Mouse (Mus musculus) thymus, adult 2 months (tissue): ENCODE data around the gene Celf1. TPM values are rescaled to one million over a fixed set of nuclear protein-coding genes. Genes with fewer than 3 reads are reported as not detected.
"Not testable (repeated sequence)": the region's sequence is repeated elsewhere in the genome, so short reads cannot be mapped to it uniquely, and the experiment has no call there.

Source experiments
- DNase-seq: peaks from one replicate; pipeline ENCODE4 v3.0.0; 2021
- H3K27ac ChIP-seq: fragments of 200-500 bp; 2 replicates; pipeline ENCODE4 v1.5.1; 2012; ENCODE audit warnings: low read length, control low read depth; ENCODE audit not compliant: control insufficient read depth, insufficient read depth
- H3K27me3 ChIP-seq: fragments of 200-500 bp; 2 replicates; pipeline ENCODE4 v1.6.1; 2012; ENCODE audit warnings: mild to moderate bottlenecking, low read length, moderate library complexity, mixed read lengths; ENCODE audit not compliant: control insufficient read depth, insufficient read depth
- H3K36me3 ChIP-seq: fragments of 200-500 bp; 2 replicates; pipeline ENCODE4 v1.6.1; 2012; ENCODE audit warnings: mild to moderate bottlenecking, low read length, moderate library complexity; ENCODE audit not compliant: control insufficient read depth, insufficient read depth
- H3K4me1 ChIP-seq: fragments of 200-500 bp; replicated peaks from 2 replicates; pipeline ENCODE4 v1.6.1; 2012; ENCODE audit warnings: low read length; ENCODE audit not compliant: control insufficient read depth, insufficient read depth
- H3K4me3 ChIP-seq: fragments of 200-500 bp; 2 replicates; pipeline ENCODE4 v1.5.1; 2012; ENCODE audit warnings: mild to moderate bottlenecking, low read length, control low read depth, moderate library complexity; ENCODE audit not compliant: control insufficient read depth, insufficient read depth
- CTCF ChIP-seq: fragments of 200-500 bp; IDR thresholded peaks from 2 replicates; pipeline ENCODE4 v1.5.1; 2012; ENCODE audit warnings: mild to moderate bottlenecking, control low read depth, low read length, moderate library complexity, borderline replicate concordance; ENCODE audit not compliant: control insufficient read depth, poor library complexity, insufficient read depth; ENCODE audit errors: extremely low read depth
- POLR2A ChIP-seq: fragments of 200-500 bp; IDR thresholded peaks from 2 replicates; pipeline ENCODE4 v1.6.1; 2012; ENCODE audit warnings: mild to moderate bottlenecking, low read length, control low read depth, moderate library complexity; ENCODE audit not compliant: control insufficient read depth, poor library complexity, insufficient read depth; ENCODE audit errors: extremely low read depth
- WGBS: fragments of 180-500 bp; shearing (Covaris S2); methylation state at CpG from one replicate; pipeline ENCODE4 v1.1.7; 2018; 5-methylcytosine and 5-hydroxymethylcytosine counted together
- polyA plus RNA-seq: library from polyadenylated mRNA; depleted of rRNA; stranded (reverse); fragments of >200 nt; gene quantifications from 2 replicates; pipeline ENCODE4 v1.2.3, GENCODE M21; 2012

Gene Celf1
- polyA plus RNA-seq, 1 experiment: 92.7 TPM

- 91% methylated on average over 8 of the region's 8 CpGs for WGBS
- TF ChIP-seq CTCF: no peak
- TF ChIP-seq POLR2A: no peak
- H3K36me3 ChIP-seq: peaks cover 40% of the 10 kb centered on the region
- H3K4me3 ChIP-seq: no peak overlapping the region
- DNase-seq: no peak
- H3K27me3 ChIP-seq: no peaks in the 10 kb centered on the region
- H3K27ac ChIP-seq: no peak overlapping the region
- H3K4me1 ChIP-seq: no peaks in the 10 kb centered on the region
These were observed 78.0 kb downstream of the Celf1 start for GRCm38 (mm10) chr2:91018061-91018788.

DNA sequence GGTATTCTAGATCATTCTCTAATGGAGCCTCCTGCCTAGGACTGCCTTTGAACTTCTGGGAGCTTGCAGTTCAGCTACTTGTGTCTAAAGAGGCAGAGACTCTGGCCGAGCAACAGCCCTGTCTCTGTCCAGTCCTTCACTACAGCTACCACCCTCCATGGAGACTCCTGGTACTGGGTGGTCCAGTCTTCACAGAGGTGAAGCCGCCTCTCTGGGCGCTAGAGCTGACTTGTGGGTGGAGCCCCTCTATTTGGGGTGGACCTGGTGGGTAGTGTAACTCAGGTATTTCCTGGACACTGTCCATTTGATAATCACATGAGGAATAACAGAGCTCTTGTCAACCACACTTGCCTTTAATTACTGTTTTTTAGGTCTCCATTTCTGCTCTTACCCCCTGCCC is 79.7 kb downstream of the Celf1 start:
- Histone ChIP-seq H3K36me3 (peaks cover 23% of the 10 kb centered on the region), H3K4me1 (no peaks in the 10 kb centered on the region), H3K27me3 (no peaks in the 10 kb centered on the region), H3K27ac (no peak overlapping the region), H3K4me3 (no peak overlapping the region)
- 95% methylated on average over 3 of the region's 3 CpGs for WGBS
- no peak for TF ChIP-seq CTCF
- TF ChIP-seq POLR2A: no peak
- no peak for DNase-seq

DNA sequence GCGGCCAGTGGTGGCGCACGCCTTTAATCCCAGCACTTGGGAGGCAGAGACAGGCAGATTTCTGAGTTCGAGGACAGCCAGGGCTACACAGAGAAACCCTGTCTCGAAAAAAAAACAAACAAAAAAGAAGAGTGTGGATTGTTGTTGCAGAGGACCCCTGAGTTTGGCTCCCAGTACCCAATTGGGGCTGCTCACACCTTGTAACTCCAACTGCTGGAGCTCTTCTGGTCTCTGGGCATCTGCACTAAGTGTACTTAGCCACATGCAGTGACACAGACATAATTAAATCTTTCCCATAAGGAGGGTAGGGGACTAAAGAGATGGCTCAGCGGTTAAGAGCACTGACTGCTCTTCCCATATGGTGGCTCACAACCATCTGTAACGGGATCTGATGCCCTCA is 82.1 kb downstream of the Celf1 start:
- not testable (repeated sequence) for H3K4me3 ChIP-seq, H3K27me3 ChIP-seq, H3K4me1 ChIP-seq, H3K27ac ChIP-seq, H3K36me3 ChIP-seq, DNase-seq
- WGBS: 98% methylated on average over 7 of the region's 7 CpGs

DNA sequence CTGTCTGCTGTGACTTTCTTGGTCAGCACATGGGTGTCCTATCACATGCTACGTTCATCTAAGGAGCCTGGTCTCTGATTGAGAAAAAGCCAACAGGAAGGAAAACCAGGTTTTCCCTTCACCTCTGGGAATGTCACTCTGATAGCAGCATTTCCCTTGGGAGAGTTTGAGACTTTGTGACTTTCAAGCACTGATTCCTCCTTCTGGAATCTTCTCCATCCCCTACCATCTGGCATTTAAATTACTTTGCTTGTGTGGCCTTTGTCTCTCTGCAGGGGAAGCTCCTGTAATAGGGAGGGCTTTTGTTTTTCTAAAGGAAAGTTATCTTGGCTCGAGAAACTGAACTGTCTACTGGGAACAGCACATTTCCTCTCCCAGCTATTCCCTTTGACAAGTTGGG is 82.9 kb downstream of the Celf1 start:
- no peak overlapping the region for H3K4me3 ChIP-seq
- DNase-seq: no peak

DNA sequence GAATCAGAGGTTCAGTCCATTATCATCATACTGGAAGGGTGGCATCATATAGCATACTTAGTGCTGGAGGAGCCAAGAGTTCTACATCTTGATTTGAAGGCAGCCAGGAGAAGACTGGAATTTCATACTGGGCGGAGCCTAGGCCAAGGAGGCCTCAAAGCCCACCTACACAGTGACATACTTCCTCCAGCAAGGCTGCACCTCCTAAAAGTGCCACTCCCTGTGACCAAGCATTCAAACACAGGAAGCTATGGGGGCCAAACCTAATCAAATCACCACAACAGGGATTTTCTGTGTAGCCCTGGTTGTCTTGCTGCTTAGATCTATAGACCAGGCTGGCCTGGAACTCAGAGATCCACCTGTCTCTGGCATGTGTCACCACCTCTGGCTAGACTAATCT is 83.8 kb downstream of the Celf1 start:
- TF ChIP-seq CTCF (no peak), POLR2A (no peak)
- no peaks in the 10 kb centered on the region for H3K27me3 ChIP-seq
- no peak overlapping the region for H3K4me3 ChIP-seq
- no peak overlapping the region for H3K27ac ChIP-seq
- H3K4me1 ChIP-seq: no peaks in the 10 kb centered on the region
- no peak for DNase-seq
- WGBS: 100% methylated on average over 1 of the region's 1 CpGs
- H3K36me3 ChIP-seq: peaks cover 8% of the 10 kb centered on the region

More for the DNA sequence above, 82.9 kb downstream of the Celf1 start:
- H3K36me3 ChIP-seq: peaks cover 8% of the 10 kb centered on the region
- no peaks in the 10 kb centered on the region for H3K4me1 ChIP-seq
- no peaks in the 10 kb centered on the region for H3K27me3 ChIP-seq
- TF ChIP-seq POLR2A (no peak), CTCF (no peak)
- no peak overlapping the region for H3K27ac ChIP-seq
- 96% methylated on average over 2 of the region's 2 CpGs for WGBS

DNA sequence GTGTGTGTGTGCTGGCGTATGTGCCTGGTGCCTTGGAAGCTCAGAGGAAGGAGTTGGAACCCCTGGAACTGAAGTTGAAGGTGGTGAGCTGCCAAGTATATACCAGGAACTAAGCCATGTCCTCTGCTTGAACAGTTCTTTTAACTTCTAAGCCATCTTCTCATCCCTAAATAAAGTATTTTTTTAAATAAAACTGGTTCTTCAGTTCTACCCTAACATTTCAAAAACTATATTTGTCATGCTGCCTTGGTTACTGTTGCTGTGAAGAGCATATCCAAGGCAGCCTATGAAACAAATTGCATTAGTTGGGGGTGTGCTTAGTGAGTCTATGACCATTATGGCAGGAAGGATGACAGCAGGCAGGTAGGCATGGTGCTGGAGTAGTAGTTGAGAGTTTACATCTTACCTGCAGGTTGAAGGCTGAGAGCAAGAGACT is 84.9 kb downstream of the Celf1 start:
- Histone ChIP-seq H3K36me3 (peaks cover 1% of the 10 kb centered on the region; the same call in 1 of the 2 replicates), H3K27ac (no peak overlapping the region), H3K4me3 (no peak overlapping the region), H3K27me3 (no peaks in the 10 kb centered on the region), H3K4me1 (no peaks in the 10 kb centered on the region)
- WGBS: 95% methylated on average over 1 of the region's 1 CpGs
- TF ChIP-seq CTCF (no peak), POLR2A (no peak)
- no peak for DNase-seq

DNA sequence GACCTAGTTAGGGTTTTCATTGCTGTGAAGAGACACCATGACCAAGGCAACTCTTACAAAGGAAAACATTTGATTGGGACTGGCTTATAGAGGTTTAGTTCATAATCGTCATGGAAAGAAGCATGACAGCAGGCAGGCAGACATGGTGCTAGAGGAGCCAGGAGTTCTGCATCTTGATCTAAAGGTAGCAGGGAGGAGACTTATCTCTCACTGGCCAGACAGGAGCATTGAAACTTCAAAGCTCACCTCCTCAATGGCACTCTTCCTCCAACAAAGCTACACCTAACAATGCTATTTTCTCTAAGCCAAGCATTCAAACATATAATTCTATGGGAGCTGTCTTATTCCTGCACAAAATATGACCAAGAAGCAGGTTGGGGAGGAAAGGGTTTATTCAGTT is 86.3 kb downstream of the Celf1 start:
- Histone ChIP-seq H3K27ac (no peak overlapping the region), H3K27me3 (no peaks in the 10 kb centered on the region), H3K4me1 (no peaks in the 10 kb centered on the region), H3K36me3 (no peaks in the 10 kb centered on the region), H3K4me3 (no peak overlapping the region)
- TF ChIP-seq CTCF (no peak), POLR2A (no peak)
- DNase-seq: no peak
- WGBS: 95% methylated on average over 1 of the region's 1 CpGs
